Mouse (Mus musculus): ENCODE results near the gene Ankrd13a.
A peak's percentile ranks its signal among the peaks of the same experiment; 100 is the strongest.

The Ankrd13a gene

DNA sequence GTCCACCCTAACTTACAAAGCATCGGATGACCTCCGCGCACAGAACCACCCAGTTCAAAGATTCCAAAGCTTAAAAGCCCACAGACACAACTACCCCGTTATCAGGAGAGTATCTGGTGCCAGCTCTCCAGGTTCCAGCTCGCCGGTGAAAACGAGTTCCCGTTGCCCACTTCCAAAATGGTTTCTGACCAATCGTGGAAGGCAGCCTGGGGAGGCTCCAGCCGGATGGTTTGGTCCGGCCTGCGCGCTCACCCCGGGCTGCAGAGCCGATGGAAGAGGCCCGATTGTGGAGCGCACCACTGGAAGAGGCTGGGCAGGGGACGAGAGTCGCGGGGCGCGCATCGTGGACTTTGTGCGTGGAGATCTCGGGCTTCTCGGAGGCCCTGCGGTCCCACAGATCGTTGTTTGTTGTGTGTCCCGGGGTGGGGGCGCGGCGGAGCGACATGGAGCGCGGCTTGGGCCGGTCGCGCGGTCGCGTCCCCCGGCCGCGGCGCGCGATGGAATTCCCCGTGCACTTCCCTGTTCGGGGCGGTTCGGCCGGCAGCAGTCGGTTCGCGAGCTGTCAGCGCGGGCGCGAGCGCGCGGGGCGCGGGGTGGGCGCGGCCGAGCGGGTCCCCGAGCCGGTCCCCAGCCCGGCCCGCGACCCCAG, at the start of gene Ankrd13a:
TSS of gene Ankrd13a (plus strand) at position 275 of the 649 bp plus-strand sequence.
- DNase-seq (ENCODE audit: low read depth, low spot score) = peak; percentile 82

GRCm38 (mm10) chr5:114728160-114728559, 46.3 kb upstream of the Ankrd13a start:
- no peak for DNase-seq (ENCODE audit: low read depth, low spot score)

GRCm38 (mm10) chr5:114730129-114730528, 44.3 kb upstream of the Ankrd13a start:
- no peak for DNase-seq (ENCODE audit: low read depth, low spot score)

GRCm38 (mm10) chr5:114731498-114731897, 43.0 kb upstream of the Ankrd13a start:
- DNase-seq (ENCODE audit: low read depth, low spot score) = no peak

- DNase-seq (ENCODE audit: low read depth, low spot score) = no peak
These were observed 42.5 kb upstream of the Ankrd13a start for GRCm38 (mm10) chr5:114731969-114732368.

- no peak for DNase-seq (ENCODE audit: low read depth, low spot score)
These were observed 40.9 kb upstream of the Ankrd13a start for GRCm38 (mm10) chr5:114733606-114734005.

GRCm38 (mm10) chr5:114737090-114737887, 37.2 kb upstream of the Ankrd13a start:
- no peak for DNase-seq (ENCODE audit: low read depth, low spot score)

- DNase-seq (ENCODE audit: low read depth, low spot score) = no peak
These were observed 35.7 kb upstream of the Ankrd13a start for GRCm38 (mm10) chr5:114738707-114739241.

DNA sequence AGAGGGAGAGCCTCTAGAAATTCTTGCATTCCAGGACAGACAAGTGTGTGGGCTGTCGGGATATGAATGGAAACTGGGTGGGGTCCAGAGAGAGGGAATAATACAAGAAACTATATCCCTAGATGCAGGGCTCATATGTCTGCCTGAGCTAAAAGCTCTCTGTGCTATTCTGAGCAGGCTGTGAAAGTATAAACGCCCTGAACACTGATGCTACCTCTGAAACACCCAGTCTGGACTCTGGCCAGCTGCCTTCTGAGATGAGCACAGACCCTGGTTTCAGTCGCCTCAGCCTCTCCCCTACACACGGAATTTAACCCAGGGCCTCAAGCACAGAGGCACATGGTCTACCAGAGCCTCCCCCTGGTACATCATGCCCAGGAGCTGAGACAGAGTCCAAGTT, 33.9 kb upstream of the Ankrd13a start:
- no peak for DNase-seq (ENCODE audit: low read depth, low spot score)

GRCm38 (mm10) chr5:114742572-114742971, 31.9 kb upstream of the Ankrd13a start:
- DNase-seq (ENCODE audit: low read depth, low spot score) = no peak

GRCm38 (mm10) chr5:114742998-114743696, 31.3 kb upstream of the Ankrd13a start:
- DNase-seq (ENCODE audit: low read depth, low spot score) = no peak

DNA sequence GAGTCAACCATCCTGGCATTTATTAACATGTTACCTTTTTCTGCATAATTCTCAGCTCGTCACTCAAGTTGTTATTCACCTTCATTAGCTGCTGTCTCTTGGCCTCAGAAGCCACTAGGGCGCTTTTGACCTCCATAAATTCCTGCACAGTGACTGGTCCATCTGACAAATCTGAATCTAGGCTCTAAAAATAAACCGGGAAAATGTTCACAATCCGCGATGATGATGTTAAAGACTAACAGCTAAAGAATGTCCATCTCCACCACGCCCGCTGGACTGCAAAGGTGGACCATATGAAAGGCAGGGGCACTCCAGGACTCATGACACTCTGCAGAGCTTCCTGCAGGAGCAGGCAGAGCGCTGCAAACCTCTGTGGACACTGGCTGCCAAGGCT, 30.8 kb upstream of the Ankrd13a start:
- DNase-seq (ENCODE audit: low read depth, low spot score) = no peak

DNA sequence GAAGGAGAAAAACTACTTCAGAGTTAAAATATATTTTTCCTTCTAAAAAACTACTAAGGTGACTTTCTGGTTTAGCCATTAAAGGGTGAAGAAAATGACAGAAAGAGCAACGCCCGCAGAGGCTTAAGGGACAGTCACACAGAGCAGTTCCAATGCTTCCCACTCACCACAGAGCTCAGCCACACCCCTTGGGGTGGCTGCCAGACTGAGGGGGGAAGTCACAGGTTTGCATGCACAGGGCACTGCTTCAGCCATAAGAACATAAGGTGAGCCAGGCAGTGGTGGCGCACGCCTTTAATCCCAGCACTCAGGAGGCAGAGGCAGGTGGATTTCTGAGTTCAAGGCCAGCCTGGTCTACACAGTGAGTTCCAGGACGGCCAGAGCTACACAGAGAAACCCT, 28.9 kb upstream of the Ankrd13a start:
- no peak for DNase-seq (ENCODE audit: low read depth, low spot score)

DNA sequence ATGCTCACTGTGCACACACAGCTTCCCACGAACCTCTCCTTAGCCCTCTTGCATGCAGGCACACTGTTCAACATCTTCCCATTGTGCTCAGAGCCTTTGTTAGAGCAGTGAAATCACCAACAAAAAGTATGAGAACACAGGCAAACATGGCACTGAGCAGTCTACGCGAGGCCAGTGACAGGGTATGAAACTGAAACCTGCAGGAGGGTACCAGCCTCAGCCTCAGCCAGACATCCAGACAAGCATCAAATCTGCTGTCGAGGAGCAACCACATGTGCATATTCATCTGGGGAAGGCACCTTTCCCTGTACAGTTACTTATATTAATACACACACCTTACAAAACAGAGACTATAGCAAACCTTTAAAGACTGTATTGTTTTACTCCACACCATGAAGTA, 27.6 kb upstream of the Ankrd13a start:
- no peak for DNase-seq (ENCODE audit: low read depth, low spot score)

DNA sequence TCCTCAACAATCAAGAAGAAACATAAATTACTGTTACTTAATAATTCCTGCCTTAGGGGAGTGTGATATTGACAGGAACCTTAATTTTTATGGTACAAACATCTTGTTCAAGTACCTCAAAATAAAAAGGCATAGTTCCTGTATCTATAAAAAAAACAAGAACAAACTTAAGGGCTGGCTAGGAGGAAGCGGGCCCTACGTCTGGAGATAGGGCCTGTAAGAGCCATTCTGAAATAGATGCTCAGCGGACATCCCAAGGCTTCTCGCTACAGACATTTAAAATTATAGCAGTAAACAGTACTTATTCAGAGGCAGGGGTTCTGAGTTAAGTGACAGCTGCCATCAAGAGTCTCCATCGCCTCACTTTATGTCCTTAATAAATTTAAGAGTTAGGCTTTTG, 27.0 kb upstream of the Ankrd13a start:
- no peak for DNase-seq (ENCODE audit: low read depth, low spot score)

DNA sequence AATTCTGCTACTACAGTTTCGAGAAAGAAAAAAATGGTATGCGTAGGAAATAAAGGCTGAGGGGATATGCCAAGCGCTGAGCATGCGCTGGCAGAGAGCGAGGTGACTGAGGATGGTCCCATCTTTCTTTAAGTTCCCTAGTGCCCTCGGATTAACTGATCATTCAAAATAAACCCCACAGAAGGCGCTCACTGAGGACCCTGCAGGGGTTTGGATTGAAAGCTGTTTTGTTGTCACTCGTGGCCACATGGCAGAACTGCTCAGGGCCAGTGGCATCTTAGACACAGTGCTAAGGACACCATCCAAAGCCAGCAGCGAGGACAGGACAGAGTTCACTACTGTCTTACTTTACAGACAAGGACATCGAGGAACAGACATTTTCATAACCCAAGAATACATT, 24.2 kb upstream of the Ankrd13a start:
- no peak for DNase-seq (ENCODE audit: low read depth, low spot score)

DNA sequence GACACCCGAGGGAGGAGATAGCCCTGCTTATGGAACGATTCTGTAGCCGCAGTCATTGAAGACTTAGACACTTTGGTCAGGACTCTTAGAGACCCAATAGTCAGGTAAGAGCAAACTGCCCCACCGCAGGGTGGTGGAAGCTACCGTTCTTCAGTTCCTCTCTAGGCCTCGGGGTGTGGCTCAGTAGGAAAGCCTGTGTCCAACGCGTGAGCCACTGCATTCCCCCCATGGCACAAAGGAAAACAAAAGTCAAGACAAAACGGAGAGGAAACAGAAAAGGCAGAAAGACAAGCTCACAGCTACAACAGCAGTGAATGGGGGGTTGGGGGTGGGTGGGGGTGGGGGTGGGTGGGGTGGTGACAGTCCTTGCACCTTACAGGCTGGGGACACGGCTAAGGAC, 22.1 kb upstream of the Ankrd13a start:
- no peak for DNase-seq (ENCODE audit: low read depth, low spot score)

DNA sequence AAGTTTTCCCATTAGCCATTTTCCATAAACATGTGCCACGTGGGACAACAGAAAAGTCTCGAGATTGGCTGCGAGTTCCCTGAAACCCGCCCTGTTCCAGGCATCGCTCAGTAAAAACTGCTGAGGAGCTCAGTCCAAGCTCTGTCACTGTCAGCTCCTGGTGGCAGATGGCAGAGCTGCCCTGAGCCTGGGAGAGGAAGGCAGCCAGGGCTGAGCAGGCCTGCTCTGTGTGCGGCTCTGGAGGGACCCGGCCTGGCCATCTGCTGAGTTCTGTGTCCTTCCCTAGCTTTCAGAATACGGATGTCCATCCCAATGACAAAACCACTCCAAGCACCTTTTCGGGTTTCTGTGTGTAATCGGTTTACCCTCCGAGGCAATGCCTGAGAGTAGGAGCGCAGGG, 21.1 kb upstream of the Ankrd13a start:
- DNase-seq (ENCODE audit: low read depth, low spot score) = no peak

GRCm38 (mm10) chr5:114759536-114760090, 14.9 kb upstream of the Ankrd13a start:
- no peak for DNase-seq (ENCODE audit: low read depth, low spot score)

GRCm38 (mm10) chr5:114761980-114762379, 12.5 kb upstream of the Ankrd13a start:
- DNase-seq (ENCODE audit: low read depth, low spot score) = no peak

- DNase-seq (ENCODE audit: low read depth, low spot score) = no peak
These were observed 9.4 kb upstream of the Ankrd13a start for GRCm38 (mm10) chr5:114764812-114765735.

Data from WW6 (cell line).